Mouse (Mus musculus) testis, adult 2 months (tissue): ENCODE data around the gene Gm20388.

Experiments used
- CTCF ChIP-seq: fragments of 200-500 bp; IDR thresholded peaks from 2 replicates; pipeline ENCODE4 v1.5.1; 2012; ENCODE audit warnings: low read depth, mild to moderate bottlenecking, inconsistent platforms, low read length, moderate library complexity; ENCODE audit not compliant: control insufficient read depth, insufficient read depth, insufficient replicate concordance
- POLR2A ChIP-seq: fragments of 200-500 bp; IDR thresholded peaks from 2 replicates; pipeline ENCODE4 v1.6.1; 2012; ENCODE audit warnings: low read depth, mild to moderate bottlenecking, inconsistent platforms, low read length, moderate library complexity; ENCODE audit not compliant: control insufficient read depth

DNA sequence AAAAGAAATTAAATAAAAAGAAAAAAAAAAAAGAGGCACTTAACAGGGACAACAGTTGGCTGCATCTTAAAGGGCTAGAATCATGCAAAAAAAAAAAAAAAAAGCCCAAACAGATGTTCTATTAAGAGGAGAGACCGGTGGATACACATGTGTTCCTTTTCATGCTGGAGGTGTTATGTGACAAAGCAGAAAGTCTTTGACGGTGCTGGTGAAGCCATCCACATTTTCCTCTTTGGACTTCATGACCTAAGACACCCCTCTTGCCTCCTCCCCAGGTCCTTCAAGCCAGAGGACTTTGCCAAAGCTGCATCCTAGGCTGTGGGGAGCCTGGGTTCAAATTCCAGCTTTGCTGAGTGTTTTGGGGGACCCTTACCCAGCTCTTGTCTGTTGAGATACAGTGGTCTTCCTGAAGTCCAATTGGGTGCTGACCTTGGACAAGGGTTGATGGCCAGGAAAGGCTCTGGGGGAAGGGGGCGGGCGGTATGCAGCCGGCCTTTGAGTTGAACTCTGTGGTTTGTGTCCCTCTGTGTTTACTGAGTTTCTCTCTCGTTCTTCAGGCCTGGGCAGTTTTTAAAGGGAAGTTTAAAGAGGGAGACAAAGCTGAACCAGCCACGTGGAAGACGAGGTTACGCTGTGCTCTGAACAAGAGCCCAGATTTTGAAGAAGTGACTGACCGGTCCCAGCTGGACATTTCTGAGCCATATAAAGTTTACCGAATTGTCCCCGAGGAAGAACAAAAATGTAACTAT lies 832.7 kb downstream of the Gm20388 start:
- TF ChIP-seq POLR2A (no peak), CTCF (no peak)
